Mouse (Mus musculus): Measurements from ENCODE around the gene Tnik. TPM values are rescaled to one million over a fixed set of nuclear protein-coding genes. Genes with fewer than 3 reads are reported as not detected.

Tnik gene
- polyA plus RNA-seq, 1 experiment from 2014 or later: 1.2 TPM

DNA sequence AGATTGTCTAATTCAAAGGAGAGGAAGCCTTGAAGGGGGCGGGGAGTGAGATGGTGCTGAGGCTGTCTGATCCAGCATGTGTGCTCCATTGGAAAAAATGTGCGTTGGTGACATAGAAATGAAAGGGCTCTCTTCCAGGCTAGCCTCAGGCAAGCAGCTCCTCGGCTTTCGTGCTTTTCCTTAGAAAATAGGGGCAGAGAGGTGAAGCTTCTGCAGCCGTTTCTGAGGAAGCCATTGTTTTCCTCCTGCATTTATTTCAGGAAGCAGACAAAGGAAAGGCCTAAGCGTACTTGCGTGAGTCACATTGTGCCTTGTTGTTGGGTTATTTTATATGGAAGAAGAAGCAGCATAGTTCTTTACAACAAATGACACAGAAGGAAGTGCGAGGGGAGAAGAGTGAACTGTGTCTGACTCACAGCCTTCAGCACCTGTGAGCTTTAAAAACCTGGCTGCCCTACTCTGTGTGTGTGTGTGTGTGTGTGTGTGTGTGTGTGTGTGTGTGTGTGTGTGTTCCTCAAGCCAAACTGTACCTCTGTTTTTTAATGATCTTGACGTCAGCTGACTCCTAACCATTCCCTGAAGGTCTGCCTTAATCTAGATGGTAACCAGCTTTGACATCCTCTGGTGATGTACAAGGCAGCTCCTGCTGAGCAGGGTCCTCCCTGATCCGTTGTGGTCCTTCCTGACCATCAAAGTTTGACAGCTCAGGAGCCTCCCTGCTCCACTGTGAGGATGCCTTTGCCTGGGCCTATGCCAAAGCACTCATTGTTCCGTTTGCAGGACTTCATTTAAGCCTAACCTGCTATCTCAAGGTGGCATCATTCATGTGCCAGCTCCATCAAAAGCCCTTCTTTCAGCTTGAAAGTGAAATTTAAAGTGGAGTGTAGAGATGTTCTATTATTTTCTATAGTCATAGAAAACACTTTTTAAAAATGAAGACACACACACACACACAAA, 228.3 kb downstream of the Tnik start:
- ATAC-seq (replicated peaks; ENCODE audit: low FRiP score, low read depth) (no peak), DNase-seq (ENCODE audit: low spot score) (no peak)
- no peaks in the 10 kb centered on the region for H3K9me3 ChIP-seq (replicated peaks; ENCODE audit: low read length)
- H3K27me3 ChIP-seq (ENCODE audit: insufficient read depth, low read length): no peaks in the 10 kb centered on the region
- TF ChIP-seq CTCF (IDR thresholded peaks at IDR 0.05; ENCODE audit: low read depth): no peak
- no peaks in the 10 kb centered on the region for H3K4me1 ChIP-seq (replicated peaks; ENCODE audit: insufficient read depth, low read length)
- H3K4me2 ChIP-seq (ENCODE audit: low read length): no peak overlapping the region
- no peak overlapping the region for H3K9ac ChIP-seq (ENCODE audit: low read depth, low read length)
- no peaks in the 10 kb centered on the region for H3K36me3 ChIP-seq (ENCODE audit: insufficient read depth, low read length)
- WGBS: 59% methylated on average over 11 of the region's 11 CpGs
- H3K4me3 ChIP-seq (replicated peaks; ENCODE audit: low read depth, low read length): no peak overlapping the region
- no peak overlapping the region for H3K27ac ChIP-seq

DNA sequence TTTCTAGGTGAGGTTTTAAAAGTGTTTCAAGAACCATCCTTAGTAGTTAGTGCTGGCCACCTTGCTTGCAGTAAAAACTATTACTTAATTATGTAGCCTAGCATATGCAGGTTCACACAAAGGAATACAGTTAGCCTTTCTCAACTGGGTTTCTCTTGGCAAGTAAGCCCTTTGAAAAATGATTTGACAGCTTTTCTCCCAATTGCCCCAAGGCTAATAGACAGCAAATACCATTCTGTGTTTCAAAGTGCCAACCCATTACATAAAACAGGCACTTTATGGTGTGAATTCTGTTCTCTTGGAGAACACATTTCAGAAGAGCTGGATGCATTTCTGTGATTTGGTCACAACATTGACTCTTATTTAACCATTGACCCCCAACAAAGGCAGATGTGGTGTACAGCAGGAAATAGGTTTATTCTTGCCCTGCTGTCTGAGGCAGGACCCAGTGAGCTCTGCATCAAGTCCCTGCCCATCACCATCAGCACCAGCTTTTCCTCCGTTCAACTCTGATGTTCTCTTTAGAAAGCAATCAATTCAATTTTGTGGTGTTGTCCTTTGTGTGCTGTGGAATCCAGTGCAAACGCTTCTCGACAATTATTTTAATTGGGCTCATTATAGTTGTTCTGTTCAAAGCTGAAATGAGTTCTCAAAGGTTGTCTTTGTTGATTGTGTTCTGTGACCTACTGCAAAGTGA, 233.9 kb downstream of the Tnik start:
- DNase-seq (ENCODE audit: low spot score) (no peak), ATAC-seq (replicated peaks; ENCODE audit: low FRiP score, low read depth) (no peak)
- Histone ChIP-seq H3K9ac (ENCODE audit: low read depth, low read length) (no peak overlapping the region), H3K4me2 (ENCODE audit: low read length) (no peak overlapping the region), H3K27ac (no peak overlapping the region), H3K4me3 (replicated peaks; ENCODE audit: low read depth, low read length) (no peak overlapping the region), H3K4me1 (replicated peaks; ENCODE audit: insufficient read depth, low read length) (no peaks in the 10 kb centered on the region), H3K36me3 (ENCODE audit: insufficient read depth, low read length) (no peaks in the 10 kb centered on the region), H3K9me3 (replicated peaks; ENCODE audit: low read length) (no peaks in the 10 kb centered on the region), H3K27me3 (ENCODE audit: insufficient read depth, low read length) (no peaks in the 10 kb centered on the region)
- WGBS: 76% methylated on average over 3 of the region's 3 CpGs
- TF ChIP-seq CTCF (IDR thresholded peaks at IDR 0.05; ENCODE audit: low read depth): no peak

DNA sequence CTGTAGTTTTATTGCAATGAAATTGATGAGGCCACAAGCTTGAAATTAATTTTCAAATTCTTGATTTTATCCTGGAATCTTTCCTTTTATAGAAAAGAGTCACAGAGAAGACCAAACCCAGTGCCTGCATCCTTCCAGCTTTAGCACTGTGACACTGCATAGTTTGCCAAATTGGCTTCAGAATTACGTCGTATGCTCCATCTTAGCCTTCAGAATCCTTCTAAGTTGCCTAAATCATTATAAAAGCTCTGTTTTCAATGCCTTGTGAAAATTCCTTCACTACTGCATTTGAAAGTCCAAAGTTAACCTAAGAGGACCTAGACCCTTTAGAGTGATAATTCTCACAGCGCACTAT, 234.5 kb downstream of the Tnik start:
- no peak overlapping the region for H3K4me3 ChIP-seq (replicated peaks; ENCODE audit: low read depth, low read length)
- no peaks in the 10 kb centered on the region for H3K4me1 ChIP-seq (replicated peaks; ENCODE audit: insufficient read depth, low read length)
- no peak for TF ChIP-seq CTCF (IDR thresholded peaks at IDR 0.05; ENCODE audit: low read depth)
- no peaks in the 10 kb centered on the region for H3K27me3 ChIP-seq (ENCODE audit: insufficient read depth, low read length)
- no peak overlapping the region for H3K9ac ChIP-seq (ENCODE audit: low read depth, low read length)
- WGBS: 88% methylated on average over 3 of the region's 3 CpGs
- no peak for ATAC-seq (replicated peaks; ENCODE audit: low FRiP score, low read depth)
- no peaks in the 10 kb centered on the region for H3K9me3 ChIP-seq (replicated peaks; ENCODE audit: low read length)
- H3K36me3 ChIP-seq (ENCODE audit: insufficient read depth, low read length): no peaks in the 10 kb centered on the region
- H3K4me2 ChIP-seq (ENCODE audit: low read length): no peak overlapping the region
- no peak overlapping the region for H3K27ac ChIP-seq
- DNase-seq (ENCODE audit: low spot score): no peak

DNA sequence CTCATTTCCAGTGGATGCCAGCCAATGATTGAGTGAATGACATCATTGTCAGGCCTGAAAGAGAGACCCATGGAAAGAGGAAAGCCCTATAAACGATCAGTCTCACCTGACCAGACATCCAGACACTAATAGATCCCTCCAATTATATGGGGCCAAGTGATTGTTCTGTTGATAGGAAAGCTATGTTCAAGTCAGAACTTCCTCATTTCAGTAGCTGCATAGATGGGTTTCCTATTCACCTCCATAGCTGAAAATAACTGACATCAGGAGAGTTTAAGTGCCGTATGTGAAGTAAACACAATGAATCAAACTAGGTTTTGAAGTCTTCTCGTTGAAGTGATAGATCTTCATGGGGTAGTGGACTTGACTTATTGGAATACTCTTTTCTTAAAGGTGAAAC, 239.7 kb downstream of the Tnik start:
- Histone ChIP-seq H3K27ac (no peak overlapping the region), H3K36me3 (ENCODE audit: insufficient read depth, low read length) (no peaks in the 10 kb centered on the region), H3K27me3 (ENCODE audit: insufficient read depth, low read length) (no peaks in the 10 kb centered on the region), H3K4me3 (replicated peaks; ENCODE audit: low read depth, low read length) (no peak overlapping the region), H3K4me1 (replicated peaks; ENCODE audit: insufficient read depth, low read length) (no peaks in the 10 kb centered on the region), H3K4me2 (ENCODE audit: low read length) (no peak overlapping the region), H3K9me3 (replicated peaks; ENCODE audit: low read length) (no peaks in the 10 kb centered on the region), H3K9ac (ENCODE audit: low read depth, low read length) (no peak overlapping the region)
- 85% methylated on average over 3 of the region's 3 CpGs for WGBS
- TF ChIP-seq CTCF (IDR thresholded peaks at IDR 0.05; ENCODE audit: low read depth): no peak
- DNase-seq (ENCODE audit: low spot score) (no peak), ATAC-seq (replicated peaks; ENCODE audit: low FRiP score, low read depth) (no peak)

DNA sequence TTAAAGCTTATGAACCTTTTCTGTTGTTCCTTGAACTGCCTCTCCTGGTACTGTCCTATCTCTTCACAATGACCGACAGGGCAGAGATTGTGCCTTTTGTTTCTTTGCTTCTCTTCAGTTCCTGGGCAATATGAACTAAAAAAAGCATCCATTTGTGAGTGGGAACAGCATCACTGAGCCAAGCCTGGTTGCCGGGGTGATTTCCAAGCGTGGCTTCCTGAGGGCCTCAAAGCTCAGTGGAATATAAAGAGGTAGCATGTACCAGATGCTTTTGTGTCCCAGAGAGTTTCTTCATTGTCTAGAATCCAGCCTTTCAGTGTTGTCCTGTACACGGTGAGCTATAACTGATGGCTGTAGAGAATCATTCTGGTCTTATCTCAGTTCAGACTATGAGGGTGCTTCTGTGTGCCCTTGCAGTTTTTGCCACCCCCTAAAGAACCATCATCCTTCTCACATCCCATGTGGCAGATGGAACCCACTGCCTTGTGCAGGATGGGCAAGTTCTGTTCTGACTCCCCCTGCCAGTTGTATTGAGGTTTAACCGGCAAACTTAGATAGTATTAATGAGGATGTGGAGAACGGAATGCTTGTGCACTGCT, 246.4 kb downstream of the Tnik start:
- no peak overlapping the region for H3K27ac ChIP-seq
- no peak for TF ChIP-seq CTCF (IDR thresholded peaks at IDR 0.05; ENCODE audit: low read depth)
- no peaks in the 10 kb centered on the region for H3K9me3 ChIP-seq (replicated peaks; ENCODE audit: low read length)
- H3K36me3 ChIP-seq (ENCODE audit: insufficient read depth, low read length): no peaks in the 10 kb centered on the region
- H3K4me1 ChIP-seq (replicated peaks; ENCODE audit: insufficient read depth, low read length): no peaks in the 10 kb centered on the region
- no peak overlapping the region for H3K9ac ChIP-seq (ENCODE audit: low read depth, low read length)
- DNase-seq (ENCODE audit: low spot score) (no peak), ATAC-seq (replicated peaks; ENCODE audit: low FRiP score, low read depth) (no peak)
- H3K4me2 ChIP-seq (ENCODE audit: low read length): no peak overlapping the region
- no peaks in the 10 kb centered on the region for H3K27me3 ChIP-seq (ENCODE audit: insufficient read depth, low read length)
- H3K4me3 ChIP-seq (replicated peaks; ENCODE audit: low read depth, low read length): no peak overlapping the region
- WGBS: 84% methylated on average over 6 of the region's 6 CpGs

DNA sequence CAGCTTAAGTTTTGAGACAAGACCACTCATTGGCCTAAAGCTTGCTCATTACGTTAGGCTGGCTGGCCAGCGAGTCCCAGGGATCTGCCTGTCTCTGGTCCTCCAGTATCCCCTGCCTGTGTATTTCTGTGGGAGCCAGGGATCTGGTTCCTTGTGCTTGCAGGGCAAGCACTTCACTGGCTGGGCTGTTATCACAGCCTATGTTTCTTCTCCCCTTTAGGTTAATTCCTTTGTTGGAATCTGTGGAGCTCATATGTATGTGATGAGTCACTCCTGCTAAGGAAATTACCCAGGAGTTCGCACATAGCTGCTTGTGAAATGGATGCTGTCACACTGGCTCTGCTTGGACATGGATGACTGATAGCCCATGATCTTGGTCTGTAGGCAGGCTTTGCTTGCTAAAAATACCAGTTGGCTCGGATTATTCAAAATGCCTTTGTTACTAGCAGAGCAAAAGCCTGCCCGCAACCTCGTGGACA, 260.0 kb downstream of the Tnik start:
- Histone ChIP-seq H3K4me2 (ENCODE audit: low read length) (0 out of 2 replicates have a peak overlapping the region, but pooled peaks have one; percentile 18), H3K9me3 (replicated peaks; ENCODE audit: low read length) (no peaks in the 10 kb centered on the region), H3K36me3 (ENCODE audit: insufficient read depth, low read length) (no peaks in the 10 kb centered on the region), H3K4me3 (replicated peaks; ENCODE audit: low read depth, low read length) (no peak overlapping the region), H3K27ac (no peak overlapping the region), H3K9ac (ENCODE audit: low read depth, low read length) (no peak overlapping the region), H3K27me3 (ENCODE audit: insufficient read depth, low read length) (no peaks in the 10 kb centered on the region), H3K4me1 (replicated peaks; ENCODE audit: insufficient read depth, low read length) (no peaks in the 10 kb centered on the region; the same call in 1 of the 2 replicates)
- peak; percentile 66 for DNase-seq (ENCODE audit: low spot score)
- no peak for TF ChIP-seq CTCF (IDR thresholded peaks at IDR 0.05; ENCODE audit: low read depth)
- WGBS: 31% methylated on average over 6 of the region's 6 CpGs
- ATAC-seq (replicated peaks; ENCODE audit: low FRiP score, low read depth): peak; percentile 84

Measured in kidney, postnatal 0 days (tissue).